Mouse (Mus musculus) neutrophil, adult 65 days (primary cell): ENCODE data around the gene Phgdh. TPM values are rescaled to one million over a fixed set of nuclear protein-coding genes. Genes with fewer than 3 reads are reported as not detected.

ENCODE experiments used
- total RNA-seq: library from RNA; stranded (reverse); gene quantifications from 2 replicates; pipeline ENCODE4 v1.2.4, GENCODE M21; 2023

The Phgdh gene
- 11.7 and 12.4 TPM in 2 replicates for total RNA-seq

GRCm38 (mm10) chr3:98339706-98340109 lies at the start of gene Phgdh:
Gene Phgdh, minus strand, starts transcription at chr3:98339990.

GRCm38 (mm10) chr3:98382246-98382939 lies 42.6 kb upstream of the Phgdh start, which contains the start of gene Zfp697:
Gene Zfp697, plus strand, starts transcription at chr3:98382461.

GRCm38 (mm10) chr3:98280204-98280932 lies 59.4 kb downstream of the Phgdh start, which contains the start of gene Hmgcs2:
Gene Hmgcs2, plus strand, starts transcription at chr3:98280435.

Other genes with a start within 250 kb of the Phgdh start
- gene Adam30, start 179.4 kb downstream of the Phgdh start, total RNA-seq: 5.6 and 9.8 TPM in 2 replicates
- gene Reg4, start 117.8 kb downstream of the Phgdh start, total RNA-seq: not detected in 2 replicates
- not detected in 2 replicates for gene Hmgcs2, start 59.6 kb downstream of the Phgdh start, total RNA-seq
- gene Zfp697, start 42.5 kb upstream of the Phgdh start, total RNA-seq: 0.25 TPM in 1 of 2 replicates, not detected in the other
- not detected in 2 replicates for gene Gm4450, start 117.1 kb upstream of the Phgdh start, total RNA-seq
- gene Hsd3b4, start 170.5 kb upstream of the Phgdh start, total RNA-seq: not detected in 2 replicates
- gene Gm10681, start 248.8 kb upstream of the Phgdh start, total RNA-seq: not detected in 2 replicates